Mouse (Mus musculus) ZHBTc4 (cell line): ENCODE measurements around the gene Brd4.

ENCODE experiments used
- DNase-seq: peaks from one replicate; pipeline ENCODE4 v3.0.0-alpha.2; 2011; ENCODE audit warnings: low read depth, low spot score

The Brd4 gene

GRCm38 (mm10) chr17:32172485-32172884, 112.0 kb downstream of the Brd4 start:
- DNase-seq: no peak

- DNase-seq: no peak
These were observed 114.8 kb downstream of the Brd4 start for GRCm38 (mm10) chr17:32169518-32170225.

- peak; percentile 86 for DNase-seq
These were observed 117.8 kb downstream of the Brd4 start, which contains the start of gene Notch3 for GRCm38 (mm10) chr17:32166687-32167086. Gene Notch3, minus strand, starts transcription at chr17:32166852.

GRCm38 (mm10) chr17:32165803-32166595, 118.5 kb downstream of the Brd4 start:
- peak; percentile 87 for DNase-seq

- peak; percentile 28 for DNase-seq
These were observed 119.2 kb downstream of the Brd4 start for GRCm38 (mm10) chr17:32165266-32165802.

GRCm38 (mm10) chr17:32164780-32165179, 119.7 kb downstream of the Brd4 start:
- DNase-seq: no peak

- DNase-seq: no peak
These were observed 120.4 kb downstream of the Brd4 start for GRCm38 (mm10) chr17:32163910-32164650.

- peak; percentile 84 for DNase-seq
These were observed 122.2 kb downstream of the Brd4 start for GRCm38 (mm10) chr17:32162112-32162850.

GRCm38 (mm10) chr17:32160882-32161281, 123.6 kb downstream of the Brd4 start:
- peak; percentile 20 for DNase-seq

- DNase-seq: no peak
These were observed 125.7 kb downstream of the Brd4 start for GRCm38 (mm10) chr17:32158841-32159240.

- no peak for DNase-seq
These were observed 137.8 kb downstream of the Brd4 start for GRCm38 (mm10) chr17:32146718-32147117.
